ENCODE assay signal across 26 mouse cellular contexts in the genomic region with DNA sequence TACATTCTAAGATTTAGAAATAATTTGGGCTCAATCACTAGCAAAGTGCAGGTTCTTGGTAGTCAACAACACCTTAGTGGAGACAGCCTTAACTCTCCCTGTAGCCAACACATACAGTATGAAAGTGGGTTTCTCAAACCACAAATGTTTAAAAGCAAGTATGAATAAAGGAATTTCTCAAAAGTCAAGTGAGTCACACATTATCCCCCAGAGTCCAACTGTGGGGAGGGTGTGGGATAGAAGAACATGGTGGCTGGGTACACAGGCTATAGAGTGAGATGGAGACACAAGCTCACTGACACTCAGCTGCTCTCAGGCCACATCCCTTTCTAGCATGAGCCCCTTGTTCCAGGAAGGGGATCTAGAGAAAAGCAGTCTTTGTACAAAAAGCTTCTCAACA. TPM values are rescaled to one million over a fixed set of nuclear protein-coding genes. Genes with fewer than 3 reads are reported as not detected.
DNase-seq lines count a peak whose midpoint lies in the region; ATAC-seq and TF ChIP-seq lines count a peak whose summit lies in the region.
"Had no signal": no experiment of that assay in that cellular context is flagged by ENCODE, and none has a peak within 500 bp of the region (broad histone marks: within the 10 kb centered on the region; RNA-seq: fewer than 3 reads in every experiment).

No protein-coding gene starts in this region.

- H3K79me2 ChIP-seq in macrophage (ENCODE audit: inconsistent target) = peaks cover 50% of the 10 kb centered on the region; the same call in 1 of the 2 replicates

- peak overlapping the region; percentile 3; the same call in 1 of the 2 replicates for H3K27ac ChIP-seq in macrophage
- H3K27ac ChIP-seq in forebrain, embryonic 10.5 days = no peak overlapping the region
- H3K27ac ChIP-seq in stomach, postnatal 0 days (replicated peaks) = no peak overlapping the region
- H3K27ac ChIP-seq: forebrain, embryonic 12.5 days; forebrain, embryonic 15.5 days; heart, embryonic 15.5 days; hindbrain, embryonic 10.5 days; hindbrain, embryonic 14.5 days; hindbrain, postnatal 0 days had no signal

- H3K4me2 ChIP-seq in stomach, postnatal 0 days (replicated peaks; ENCODE audit: low read depth) = no peak overlapping the region
- H3K4me2 ChIP-seq: forebrain, embryonic 12.5 days; forebrain, embryonic 15.5 days; heart, embryonic 12.5 days; heart, embryonic 15.5 days; hindbrain, embryonic 14.5 days had no signal

- H3K27me3 ChIP-seq in forebrain, embryonic 10.5 days (ENCODE audit: poor library complexity, severe bottlenecking) = no peaks in the 10 kb centered on the region
- H3K27me3 ChIP-seq in stomach, postnatal 0 days (ENCODE audit: control insufficient read depth, insufficient read depth, low read length) = no peaks in the 10 kb centered on the region
- H3K27me3 ChIP-seq: forebrain, embryonic 12.5 days; forebrain, embryonic 15.5 days; heart, embryonic 12.5 days; heart, embryonic 15.5 days had no signal

- no peaks in the 10 kb centered on the region for H3K4me1 ChIP-seq in forebrain, embryonic 10.5 days
- no peaks in the 10 kb centered on the region for H3K4me1 ChIP-seq in stomach, postnatal 0 days (replicated peaks; ENCODE audit: control insufficient read depth, insufficient read depth)
- H3K4me1 ChIP-seq: forebrain, embryonic 12.5 days; hindbrain, embryonic 10.5 days had no signal

- peak; percentile 21 for DNase-seq in 416B (ENCODE audit: low read depth)
- no peak for DNase-seq in forebrain, embryonic 10.5 days (ENCODE audit: extremely low spot score, low spot score)
- DNase-seq in natural killer cell, adult 2 months (ENCODE audit: low spot score in 2 of 2) = no peak
- no peak for DNase-seq in stomach, postnatal 0 days (ENCODE audit: low spot score)
- DNase-seq: adrenal gland, adult 8-10 months; adrenal gland, postnatal 25 days; cerebellum, adult 11-12 months; cerebellum, adult 8-10 months; cerebellum, postnatal 10 days; cerebellum, postnatal 36 days; gastrocnemius, postnatal 25 days; heart, adult 18-20 months; heart, postnatal 10 days; heart, postnatal 36 days had no signal

- 0 out of 2 replicates have a peak, but pooled peaks have one; percentile 2 for ATAC-seq in megakaryocyte progenitor cell, adult 5-6 weeks (replicated peaks; ENCODE audit: poor library complexity)
- no peak for ATAC-seq in stomach, postnatal 0 days (ENCODE audit: low FRiP score, low TSS enrichment)
- ATAC-seq: activated CD4-positive, CD25-positive, alpha-beta regulatory T cell, adult 4 months; CD4-positive, CD25-positive, alpha-beta regulatory T cell, adult 4 months; forebrain, embryonic 15.5 days; hindbrain, postnatal 0 days; inflammation-experienced regulatory T-cells, adult 6 months had no signal

- TF ChIP-seq EP300 in stomach, postnatal 0 days (optimal IDR thresholded peaks at IDR 0.05) = no peak

- no peak overlapping the region for H3K9ac ChIP-seq in stomach, postnatal 0 days (ENCODE audit: low read length)
- H3K9ac ChIP-seq: forebrain, embryonic 12.5 days; forebrain, embryonic 15.5 days; heart, embryonic 12.5 days; heart, embryonic 15.5 days; hindbrain, embryonic 14.5 days had no signal

- no peak for TF ChIP-seq CTCF in stomach, postnatal 0 days (IDR thresholded peaks at IDR 0.05; ENCODE audit: low read depth)

- H3K4me3 ChIP-seq in macrophage (ENCODE audit: inconsistent target) = no peak overlapping the region
- no peak overlapping the region for H3K4me3 ChIP-seq in forebrain, embryonic 10.5 days
- no peak overlapping the region for H3K4me3 ChIP-seq in stomach, postnatal 0 days (ENCODE audit: low read depth, low read length)
- H3K4me3 ChIP-seq: forebrain, embryonic 12.5 days; forebrain, embryonic 15.5 days; heart, embryonic 12.5 days; heart, embryonic 15.5 days; hindbrain, embryonic 10.5 days had no signal

- H3K9me3 ChIP-seq in forebrain, embryonic 10.5 days = no peaks in the 10 kb centered on the region
- H3K9me3 ChIP-seq in stomach, postnatal 0 days (ENCODE audit: control insufficient read depth, low read length) = no peaks in the 10 kb centered on the region
- H3K9me3 ChIP-seq: forebrain, embryonic 12.5 days; forebrain, embryonic 15.5 days; heart, embryonic 12.5 days; heart, embryonic 15.5 days; hindbrain, embryonic 10.5 days had no signal

- no peaks in the 10 kb centered on the region for H3K36me3 ChIP-seq in macrophage (ENCODE audit: inconsistent target)
- H3K36me3 ChIP-seq in forebrain, embryonic 10.5 days (replicated peaks) = peaks cover 28% of the 10 kb centered on the region
- no peaks in the 10 kb centered on the region for H3K36me3 ChIP-seq in stomach, postnatal 0 days (ENCODE audit: control insufficient read depth, insufficient read depth, low read length)
- H3K36me3 ChIP-seq: forebrain, embryonic 15.5 days; heart, embryonic 15.5 days had no signal

RNA-seq across cellular contexts. Expression of gene Camta1, which starts 34.3 kb away (rescaled TPM):
- 10 to 100 TPM in 23 of 26 experiments, 1 to 10 TPM in 3; 7.3 to 52.5 (median 30.6) TPM for total RNA-seq in macrophage (2018; cell fraction: chromatin; rRNA removed)
- total RNA-seq in macrophage (2018; cell fraction: cytosol; rRNA removed) = 10 to 100 TPM in 11 of 26 experiments, 1 to 10 TPM in 15; 2.7 to 16.9 (median 9.6) TPM
- 10 to 100 TPM in 23 of 26 experiments, 1 to 10 TPM in 3; 7.0 to 57.6 (median 26.4) TPM for total RNA-seq in macrophage (2018; cell fraction: nucleus; rRNA removed)
- polyA plus RNA-seq in macrophage (2018) = 8.7 to 23.8 TPM (median 16.9 TPM) in 3 replicates
- 77.9 and 81.5 TPM in 2 replicates for total RNA-seq in megakaryocyte progenitor cell, adult 5-6 weeks (2015)
- 16.3 and 40.1 TPM in 2 replicates for total RNA-seq in megakaryocyte progenitor cell, adult 5-6 weeks (2017)
- 122 and 131 TPM in 2 replicates for polyA plus RNA-seq in forebrain, embryonic 10.5 days (2016; fragmentation: Nextera tagmentation; extraction: Ambion mirVana)
- 59.4 and 61.9 TPM in 2 replicates for polyA plus RNA-seq in stomach, postnatal 0 days (2015; fragmentation: Nextera tagmentation; extraction: Ambion mirVana)
